Mouse (Mus musculus) gastrocnemius, postnatal 14 days (tissue): Measurements from ENCODE around the gene Cacng6. TPM values are rescaled to one million over a fixed set of nuclear protein-coding genes. Genes with fewer than 3 reads are reported as not detected.
"Not testable (repeated sequence)": the region's sequence is repeated elsewhere in the genome, so short reads cannot be mapped to it uniquely, and the experiment has no call there.

ENCODE experiments used
- DNase-seq: peaks from one replicate; pipeline ENCODE4 v3.0.0; 2021; ENCODE audit warnings: mixed read lengths
- intact Hi-C: fragments of 180-260 bp; cut with DNase I; formaldehyde crosslinking; loops from one replicate; pipeline ENCODE4 v1.15.1; 2025; ENCODE audit warnings: low total_unique reads
- long read RNA-seq, 2 experiments: library from polyadenylated mRNA; stranded (forward); transcript quantifications; one replicate each; pipeline ENCODE4 v2.0.0; 2021
- total RNA-seq, 2 experiments: library from RNA; stranded (reverse); gene quantifications; 2 replicates each; pipeline ENCODE4 v1.2.3; 2021

The Cacng6 gene
- total RNA-seq: 10 to 100 TPM; 79.3 to 91.5 TPM
- long read RNA-seq, experiment 1, transcript Cacng6-201 (3 exons, 868 nt): minor isoform, 6 of 197 reads
- long read RNA-seq, experiment 1, transcript Cacng6-202 (4 exons, 1,977 nt): major isoform, 160 of 197 reads
- long read RNA-seq, experiment 1, partial matches to known transcripts: 3 of 197 reads
- long read RNA-seq, experiment 1, other reads (novel, unspliced or antisense): 28 of 197 reads
- long read RNA-seq, experiment 2, transcript Cacng6-202 (4 exons, 1,977 nt): major isoform, 169 of 202 reads
- long read RNA-seq, experiment 2, partial matches to known transcripts: 2 of 202 reads
- long read RNA-seq, experiment 2, other reads (novel, unspliced or antisense): 27 of 202 reads

DNA sequence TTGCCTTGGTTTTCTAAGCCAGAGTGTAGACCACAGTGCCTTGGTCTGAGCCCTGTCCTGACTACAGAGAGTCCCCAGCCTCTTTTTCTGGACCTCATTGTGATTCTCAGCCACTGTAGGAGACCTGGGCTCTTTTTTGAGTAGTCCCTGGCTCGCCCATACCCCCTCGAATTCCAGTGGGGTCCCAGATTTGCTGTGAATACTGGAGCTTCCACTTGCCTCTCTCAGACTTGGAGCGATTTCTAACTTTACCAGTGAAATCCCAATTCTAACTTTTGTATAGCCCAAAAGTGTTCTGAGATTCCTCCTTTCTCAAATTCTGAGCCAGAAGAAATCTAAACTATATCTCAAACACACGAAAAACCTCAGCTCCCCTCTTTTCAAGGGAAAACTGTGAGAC, at the start of gene Cacng6:
Gene Cacng6 (plus strand): TSS at position 301 of the 400 bp plus-strand sequence.
- intact Hi-C loops: no loop called here
- no peak for DNase-seq

- intact Hi-C loops: no loop called here
Measured at GRCm38 (mm10) chr7:3376831-3377230, 47.2 kb upstream of the Cacng6 start.

DNA sequence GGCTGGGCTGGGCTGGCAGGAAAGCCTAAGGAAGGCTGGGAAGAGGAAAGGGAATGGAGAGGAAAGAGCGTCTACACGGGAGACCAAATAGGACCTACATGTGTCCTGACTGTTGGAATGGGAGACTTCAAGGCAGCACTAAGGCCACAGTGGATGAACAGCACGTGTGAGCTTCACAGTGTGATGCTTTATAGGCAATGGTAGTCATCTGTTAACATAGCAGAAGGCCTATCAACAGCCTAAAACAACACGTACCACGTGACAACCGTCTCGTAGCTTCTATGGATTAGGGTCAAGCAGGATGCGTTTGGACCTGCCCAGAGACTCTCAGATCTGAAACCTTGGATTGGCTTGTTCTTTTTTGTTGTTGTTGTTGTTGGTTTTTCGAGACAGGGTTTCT, 41.9 kb upstream of the Cacng6 start:
- DNase-seq: no peak
- intact Hi-C loops: no loop called here

More at GRCm38 (mm10) chr7:3376831-3377230, 47.2 kb upstream of the Cacng6 start:
- DNase-seq: peak; percentile 66

DNA sequence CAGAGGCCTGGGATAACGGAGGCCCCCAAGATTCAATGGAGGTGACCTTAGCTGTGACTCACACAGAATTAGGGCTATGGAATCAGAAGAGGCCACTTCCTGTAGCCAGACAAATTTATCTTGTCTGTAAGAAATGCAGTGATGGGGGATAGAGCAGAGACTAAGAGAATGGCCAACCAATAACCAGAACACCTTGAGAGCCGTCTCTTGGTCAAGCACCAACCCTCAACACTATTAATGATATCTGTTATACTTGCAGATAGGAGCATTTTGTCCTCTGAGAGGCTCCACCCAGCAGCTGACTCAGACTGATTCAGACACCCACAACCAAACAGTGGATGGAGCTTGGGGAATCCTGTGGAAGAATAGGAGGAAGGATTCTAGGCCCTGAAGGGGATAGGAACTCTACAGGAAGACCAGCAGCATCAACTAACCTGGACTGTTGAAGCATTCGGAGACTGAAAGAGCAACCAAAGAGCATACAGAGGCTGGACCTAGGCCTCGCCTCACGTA, 39.1 kb upstream of the Cacng6 start:
- DNase-seq: no peak
- intact Hi-C loops: no loop called here

DNA sequence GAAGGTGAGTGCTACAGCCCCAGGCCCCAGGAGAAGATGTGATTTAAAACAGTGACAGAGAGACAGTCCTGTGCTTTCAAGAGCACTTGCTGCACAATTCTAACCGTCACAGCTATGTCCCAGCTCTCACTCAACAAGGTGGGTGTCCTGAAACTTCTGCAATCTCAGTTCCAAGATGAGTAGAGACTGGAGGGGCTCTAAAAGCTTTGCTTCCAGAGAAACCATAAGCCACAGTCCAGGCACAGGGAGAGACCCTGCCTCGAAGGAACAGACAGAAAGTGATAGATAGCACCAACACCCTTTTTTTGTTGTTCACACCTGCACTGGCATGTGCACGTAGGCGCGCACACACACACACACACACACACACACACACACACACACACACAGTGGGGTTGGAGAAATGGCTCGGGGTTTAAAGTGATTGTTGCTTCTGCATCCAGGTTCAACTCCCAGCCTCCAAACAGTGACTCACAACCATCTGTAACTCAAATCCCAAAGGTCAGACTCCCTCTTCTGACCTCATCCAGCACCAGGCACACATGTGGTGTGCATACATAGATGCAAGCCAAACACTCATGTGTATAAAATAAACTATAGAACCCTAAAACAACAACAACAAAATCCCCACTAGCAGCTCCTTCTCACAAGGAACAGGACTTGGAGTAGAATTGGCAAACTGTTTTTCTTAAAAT, 37.8 kb upstream of the Cacng6 start:
- DNase-seq: no peak

DNA sequence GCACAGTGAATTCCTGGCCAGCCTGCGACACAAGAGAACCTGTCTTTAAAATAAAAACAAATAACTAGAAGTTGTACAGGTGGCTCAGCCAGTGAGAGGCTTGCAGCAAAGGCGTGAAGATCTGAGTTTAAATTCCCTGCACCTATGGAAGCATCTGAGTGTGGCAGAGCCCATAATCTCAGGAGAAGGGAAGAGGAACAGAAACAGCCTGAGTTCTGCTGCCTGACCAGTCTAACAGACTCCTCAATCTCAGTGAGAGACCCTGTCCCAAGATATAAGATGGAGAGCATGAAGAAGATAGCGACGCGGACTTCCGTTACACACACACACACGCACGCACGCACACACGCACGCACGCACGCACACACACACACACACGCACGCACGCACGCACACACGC, 36.2 kb upstream of the Cacng6 start:
- intact Hi-C loops: no loop called here
- no peak for DNase-seq

More for the DNA sequence above, 37.8 kb upstream of the Cacng6 start:
- intact Hi-C loops: no loop called here

GRCm38 (mm10) chr7:3388885-3389284, 35.1 kb upstream of the Cacng6 start:
- DNase-seq: no peak
- intact Hi-C loops: no loop called here

- DNase-seq: no peak
- intact Hi-C loops: no loop called here
Measured at GRCm38 (mm10) chr7:3389444-3390412, 34.3 kb upstream of the Cacng6 start.

- intact Hi-C loops: no loop called here
Measured at GRCm38 (mm10) chr7:3390413-3391080, 33.4 kb upstream of the Cacng6 start, which contains the start of gene Cacng8. TSS of gene Cacng8 (plus strand) at chr7:3390683.

DNA sequence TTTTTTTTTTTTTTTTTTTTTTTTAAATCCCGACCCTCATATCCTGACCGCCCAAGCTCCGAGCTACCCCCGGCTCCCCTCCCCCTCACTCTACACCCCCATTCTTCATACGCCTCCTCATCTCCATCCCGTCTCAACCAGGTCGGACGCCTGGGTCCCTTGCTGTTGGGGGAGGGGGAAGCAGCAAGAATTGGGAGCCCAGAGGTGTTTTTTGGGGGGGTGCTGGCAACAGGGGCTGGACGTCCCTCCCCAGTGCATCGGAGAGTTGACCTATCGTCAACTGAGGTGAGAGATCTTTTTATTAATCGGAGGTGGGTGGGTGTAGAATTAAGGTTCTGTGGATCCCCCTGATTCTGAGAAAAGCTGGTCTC, 32.9 kb upstream of the Cacng6 start:
- intact Hi-C loops: no loop called here

More at GRCm38 (mm10) chr7:3390413-3391080, 33.4 kb upstream of the Cacng6 start, which contains the start of gene Cacng8:
- no peak for DNase-seq

GRCm38 (mm10) chr7:3391809-3392208, 32.2 kb upstream of the Cacng6 start:
- no peak for DNase-seq
- intact Hi-C loops: no loop called here

More for the DNA sequence above, 32.9 kb upstream of the Cacng6 start:
- no peak for DNase-seq

DNA sequence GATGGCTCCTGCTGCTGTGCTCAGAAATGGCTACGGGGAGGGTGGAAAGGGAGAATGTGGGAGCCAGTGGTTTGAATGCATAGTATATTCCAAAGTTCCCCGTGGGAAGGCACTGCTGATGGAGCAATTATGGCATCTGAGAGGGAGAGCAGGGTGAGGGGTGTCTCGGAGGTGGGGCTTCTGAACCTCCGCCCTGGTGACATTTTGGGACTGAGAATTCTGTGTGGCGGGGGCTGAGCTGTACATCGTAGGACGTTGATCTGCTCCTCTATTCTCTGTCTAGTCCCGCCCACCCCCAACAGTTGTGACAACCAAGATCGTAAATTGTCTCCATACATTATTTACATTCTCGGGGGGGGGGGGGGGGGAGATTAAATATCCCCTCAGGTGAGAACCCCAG, 26.6 kb upstream of the Cacng6 start:
- intact Hi-C loops: no loop called here
- DNase-seq: no peak

DNA sequence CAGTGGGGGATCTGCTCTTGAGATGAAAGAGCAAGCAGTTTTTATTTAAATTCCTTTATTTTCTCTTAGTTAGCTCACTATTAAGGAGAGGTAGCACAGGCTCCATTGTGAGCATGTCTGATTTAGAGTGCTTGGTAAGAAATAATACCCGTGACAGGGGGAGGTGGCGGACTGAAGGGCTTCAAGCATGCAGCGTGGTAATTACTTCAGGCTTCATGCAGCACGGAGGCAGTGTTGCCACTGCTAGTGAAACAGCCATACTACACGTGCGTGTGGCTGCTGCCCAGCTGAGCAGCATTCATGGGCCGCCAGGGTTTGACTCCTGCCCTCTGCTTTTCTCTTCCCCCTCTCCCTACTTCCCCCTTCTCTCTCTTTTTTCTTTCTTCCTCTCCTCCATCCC, 26.2 kb upstream of the Cacng6 start:
- DNase-seq: no peak
- intact Hi-C loops: no loop called here

DNA sequence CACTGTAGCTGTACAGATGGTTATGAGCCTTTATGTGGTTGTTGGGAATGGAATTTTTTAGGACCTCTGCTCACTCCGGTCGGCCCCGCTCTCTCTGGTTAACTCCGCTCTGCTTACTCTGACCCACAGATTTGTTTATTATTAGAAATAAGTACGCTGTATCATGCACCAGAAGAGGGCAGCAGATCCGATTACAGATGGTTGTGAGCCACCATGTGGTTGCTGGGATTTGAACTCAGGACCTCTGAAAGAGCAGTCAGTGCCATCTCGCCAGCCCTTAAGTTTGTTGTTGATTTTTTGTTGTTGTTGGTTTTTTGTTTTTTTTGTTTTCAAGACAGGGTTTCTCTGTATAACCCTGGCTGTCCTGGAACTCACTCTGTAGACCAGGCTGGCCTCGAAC, 25.6 kb upstream of the Cacng6 start:
- intact Hi-C loops, DNase-seq: not testable (repeated sequence)

- no peak for DNase-seq
Measured at GRCm38 (mm10) chr7:3399937-3400336, 24.1 kb upstream of the Cacng6 start.

DNA sequence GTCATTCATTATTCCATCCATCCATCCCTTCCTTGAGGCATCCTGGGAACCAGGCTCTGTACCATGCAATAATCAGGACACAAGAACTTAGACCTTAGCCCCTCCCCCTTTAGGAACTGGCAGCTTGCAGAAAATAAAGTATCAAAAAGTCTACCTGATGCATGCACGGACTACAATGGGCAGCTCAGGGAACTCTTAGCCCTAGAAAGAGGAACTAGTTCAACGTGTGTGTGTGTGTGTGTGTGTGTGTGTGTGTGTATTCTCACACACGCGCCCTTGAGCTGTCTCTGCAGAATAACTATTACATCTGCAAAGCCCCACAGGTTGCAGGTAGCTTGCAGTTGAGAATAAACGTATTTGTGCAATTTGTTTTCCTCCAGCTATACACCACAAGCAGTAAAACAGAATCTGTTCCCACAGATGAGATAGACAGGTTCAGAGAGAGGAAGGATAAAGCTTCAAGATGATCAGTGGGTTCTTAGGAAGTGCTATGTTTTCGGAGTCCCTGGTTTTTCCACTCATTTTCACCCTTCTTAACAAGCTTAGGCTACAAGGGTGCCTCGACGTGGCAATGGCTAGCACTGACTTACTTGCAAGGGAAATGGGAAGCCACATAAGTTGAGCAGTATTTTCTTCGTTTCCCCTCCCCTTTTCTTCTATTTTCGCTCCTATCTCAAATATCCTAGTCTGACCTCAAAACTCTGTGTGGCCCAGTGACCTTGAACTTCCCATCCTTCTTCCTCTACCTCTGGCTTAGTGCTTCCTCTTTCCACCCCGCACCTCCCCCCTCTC, 14.1 kb upstream of the Cacng6 start:
- DNase-seq: no peak
- intact Hi-C loops: no loop called here

More at GRCm38 (mm10) chr7:3399937-3400336, 24.1 kb upstream of the Cacng6 start:
- intact Hi-C loops: no loop called here

- intact Hi-C loops: no loop called here
- DNase-seq: no peak
Measured at GRCm38 (mm10) chr7:3411160-3411941, 12.6 kb upstream of the Cacng6 start.
